Mouse (Mus musculus): Measurements from ENCODE around the gene Fggy. TPM values are rescaled to one million over a fixed set of nuclear protein-coding genes. Genes with fewer than 3 reads are reported as not detected.

Gene Fggy
- total RNA-seq, 2 experiments from 2014 or later: 9.4 to 10.0 TPM

- DNase-seq: no peak
Observed at GRCm38 (mm10) chr4:95860601-95861000, 303.3 kb downstream of the Fggy start.

- DNase-seq: no peak
Observed at GRCm38 (mm10) chr4:95861074-95861473, 303.8 kb downstream of the Fggy start.

- DNase-seq: peak in 1 of 2 experiments; percentile 28
Observed at GRCm38 (mm10) chr4:95861741-95862155, 304.4 kb downstream of the Fggy start.

- no peak for DNase-seq
Observed at GRCm38 (mm10) chr4:95862276-95862675, 305.0 kb downstream of the Fggy start.

GRCm38 (mm10) chr4:95862781-95863499 lies 305.6 kb downstream of the Fggy start:
- DNase-seq: peak in 1 of 2 experiments; percentile 18

GRCm38 (mm10) chr4:95863500-95863803 lies 306.1 kb downstream of the Fggy start:
- DNase-seq: no peak

- DNase-seq: no peak
Observed at GRCm38 (mm10) chr4:95865251-95865650, 307.9 kb downstream of the Fggy start.

GRCm38 (mm10) chr4:95865882-95866281 lies 308.6 kb downstream of the Fggy start:
- DNase-seq: no peak

GRCm38 (mm10) chr4:95867103-95867502 lies 309.8 kb downstream of the Fggy start:
- no peak for DNase-seq

- no peak for DNase-seq
Observed at GRCm38 (mm10) chr4:95868348-95868747, 311.0 kb downstream of the Fggy start.

- peak; percentile 43 to 79 for DNase-seq
Observed at GRCm38 (mm10) chr4:95871216-95871881, 314.0 kb downstream of the Fggy start.

GRCm38 (mm10) chr4:95875896-95876295 lies 318.6 kb downstream of the Fggy start:
- no peak for DNase-seq

- DNase-seq: no peak
Observed at GRCm38 (mm10) chr4:95877436-95877835, 320.1 kb downstream of the Fggy start.

GRCm38 (mm10) chr4:95881751-95882350 lies 324.5 kb downstream of the Fggy start:
- DNase-seq: no peak

- DNase-seq: no peak
Observed at GRCm38 (mm10) chr4:95884184-95885145, 327.2 kb downstream of the Fggy start.

- DNase-seq: no peak
Observed at GRCm38 (mm10) chr4:95895199-95895754, 338.0 kb downstream of the Fggy start.

GRCm38 (mm10) chr4:95896571-95896970 lies 339.3 kb downstream of the Fggy start:
- DNase-seq: no peak

- peak in 1 of 2 experiments; percentile 22 for DNase-seq
Observed at GRCm38 (mm10) chr4:95897236-95897874, 340.0 kb downstream of the Fggy start.

GRCm38 (mm10) chr4:95898714-95899113 lies 341.4 kb downstream of the Fggy start:
- no peak for DNase-seq

- no peak for DNase-seq
Observed at GRCm38 (mm10) chr4:95899926-95900712, 342.8 kb downstream of the Fggy start.

GRCm38 (mm10) chr4:95900815-95901214 lies 343.5 kb downstream of the Fggy start:
- no peak for DNase-seq
